Mouse (Mus musculus): ENCODE results near the gene Mcat.

Gene Mcat

DNA sequence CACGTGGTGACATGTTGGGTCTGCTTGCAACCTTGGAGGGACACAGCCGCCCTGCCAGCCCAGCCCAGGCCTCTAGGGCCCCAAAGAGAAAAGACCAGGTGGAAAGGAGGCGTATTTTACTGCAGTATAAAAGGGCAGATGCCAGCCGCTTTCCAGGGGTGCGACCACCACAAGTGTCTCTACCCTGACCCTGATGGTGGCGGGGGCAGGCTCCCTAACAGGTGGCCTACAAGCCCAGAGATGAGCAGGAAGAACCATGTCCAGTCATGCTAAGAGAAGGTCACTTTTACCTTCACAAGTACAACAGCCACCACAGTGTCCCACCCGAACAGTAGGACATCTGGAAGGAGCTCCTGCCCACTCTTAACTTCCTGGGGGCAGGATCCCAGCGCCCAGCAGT is 12.0 kb upstream of the Mcat start:
- DNase-seq (ENCODE audit: low spot score) = no peak

DNA sequence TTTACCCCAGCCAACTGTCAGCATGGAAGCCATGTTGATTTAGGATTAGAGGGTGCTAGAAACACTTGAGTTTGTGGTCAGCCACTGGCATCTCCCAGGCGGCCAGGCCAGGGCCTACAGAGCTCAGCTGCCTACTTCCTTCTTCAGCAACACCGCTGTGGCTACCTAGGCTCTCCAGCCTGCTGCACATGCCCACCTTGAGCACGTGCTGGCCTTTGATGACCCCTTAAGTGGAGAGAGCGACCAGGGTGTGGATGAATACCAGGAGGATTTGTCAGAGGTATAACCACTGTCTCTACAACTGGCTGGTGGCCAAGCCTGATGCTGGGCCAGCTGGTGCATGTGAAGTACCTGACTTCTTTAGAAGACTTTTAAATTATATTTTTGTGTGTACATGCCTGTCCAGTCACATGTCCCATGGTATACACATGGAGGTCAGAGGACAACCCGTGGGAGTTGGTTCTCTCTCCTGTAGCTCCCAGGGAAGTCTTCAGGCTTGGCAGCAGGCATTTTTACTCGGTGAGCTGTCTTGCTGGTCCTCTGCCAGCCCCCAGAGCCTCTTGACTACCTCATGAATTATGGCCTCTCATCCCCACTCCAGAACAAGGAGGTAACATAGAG is 11.3 kb upstream of the Mcat start:
- DNase-seq (ENCODE audit: low spot score) = peak; percentile 34

DNA sequence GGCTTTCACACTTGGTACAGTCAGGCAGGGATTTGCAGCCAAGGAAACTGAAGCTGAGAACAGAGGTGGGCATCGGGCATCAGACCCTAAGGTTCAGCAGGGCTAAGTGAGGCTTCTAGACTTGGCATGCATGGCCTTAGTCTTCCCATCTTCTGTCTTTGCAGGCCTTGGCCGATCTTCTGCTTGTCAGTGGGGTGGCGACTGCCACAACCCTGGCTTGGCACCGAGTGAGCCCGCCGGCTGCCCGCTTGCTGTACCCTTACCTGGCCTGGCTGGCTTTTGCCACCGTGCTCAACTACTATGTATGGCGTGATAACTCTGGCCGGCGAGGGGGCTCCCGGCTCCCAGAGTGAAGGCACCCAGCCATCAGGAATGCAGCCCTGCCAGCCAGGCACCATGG is 10.0 kb upstream of the Mcat start:
- DNase-seq (ENCODE audit: low spot score) = no peak

DNA sequence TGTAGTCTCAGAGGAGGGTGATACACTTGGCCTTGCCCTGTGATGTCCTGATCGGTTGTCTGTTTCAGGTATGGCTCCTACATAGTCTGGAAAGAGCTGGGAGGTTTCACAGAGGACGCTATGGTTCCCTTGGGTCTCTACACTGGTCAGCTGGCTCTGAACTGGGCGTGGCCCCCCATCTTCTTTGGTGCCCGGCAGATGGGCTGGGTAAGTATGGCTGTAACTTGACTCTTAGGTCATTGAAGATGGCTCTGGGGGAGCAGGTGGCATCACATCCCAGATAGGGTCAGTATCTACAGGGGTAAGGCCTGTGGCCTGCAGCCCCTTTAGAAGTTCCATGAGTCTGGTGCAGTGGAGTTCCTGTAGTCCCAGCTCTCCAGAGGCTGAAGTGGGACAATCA is 8.5 kb upstream of the Mcat start:
- no peak for DNase-seq (ENCODE audit: low spot score)

DNA sequence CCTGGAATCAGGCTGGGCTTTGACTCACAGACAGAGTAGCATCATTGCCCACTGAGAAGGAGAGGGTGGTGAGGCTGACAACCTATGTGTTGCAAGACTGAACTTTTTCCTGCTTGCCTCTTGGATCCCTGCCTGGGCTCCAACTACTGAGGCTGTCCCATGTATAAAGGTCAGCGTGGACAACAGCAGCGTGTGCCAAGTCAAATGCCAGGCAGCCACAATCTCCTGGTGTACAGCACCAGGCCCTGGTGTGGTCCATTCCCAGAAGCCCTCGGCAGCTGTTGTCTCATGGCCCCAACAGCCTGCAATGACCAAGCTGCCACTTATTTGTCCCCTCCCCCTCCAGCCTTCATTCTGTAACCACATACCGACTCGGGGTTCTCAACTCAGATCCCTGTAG is 8.0 kb upstream of the Mcat start:
- DNase-seq (ENCODE audit: low spot score) = no peak

DNA sequence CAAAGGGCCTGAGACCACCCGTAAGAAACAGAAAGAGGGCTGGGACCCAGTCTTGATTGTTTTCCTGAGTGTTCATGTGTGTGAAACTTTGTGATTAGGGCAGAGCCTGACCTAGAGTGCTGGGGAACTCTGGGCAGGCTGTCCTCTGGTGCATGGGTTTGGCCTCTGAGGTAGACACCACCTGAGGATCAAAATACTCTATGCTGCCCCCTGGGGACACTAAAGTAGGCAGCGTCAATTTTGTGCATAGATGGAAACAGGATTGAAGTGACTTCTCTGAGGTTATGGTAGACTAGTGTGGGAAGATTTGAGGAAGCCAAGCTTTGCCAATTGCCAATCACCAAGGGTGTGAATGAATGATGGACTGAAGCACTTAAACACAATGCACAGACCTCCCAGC is 7.1 kb upstream of the Mcat start:
- DNase-seq (ENCODE audit: low spot score) = no peak

DNA sequence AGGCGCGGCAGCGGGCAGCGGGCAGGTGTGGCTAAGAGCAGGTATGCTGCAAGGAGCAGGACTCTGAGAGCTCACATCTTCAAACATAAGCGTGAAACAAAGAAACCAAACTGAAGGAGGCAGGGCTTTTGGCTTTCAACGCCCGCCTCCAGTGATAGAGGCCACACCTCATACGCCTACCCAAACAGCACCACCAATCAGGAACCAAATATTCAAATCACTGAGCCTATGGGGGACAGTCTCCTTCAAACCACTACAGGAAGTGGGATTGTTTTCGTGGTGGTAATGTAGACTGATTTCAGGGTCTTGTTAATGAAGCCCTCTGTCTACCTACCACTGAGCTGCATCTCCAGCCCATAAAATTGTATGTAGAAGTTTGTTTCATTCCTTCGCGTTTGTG is 6.1 kb upstream of the Mcat start:
- no peak for DNase-seq (ENCODE audit: low spot score)

DNA sequence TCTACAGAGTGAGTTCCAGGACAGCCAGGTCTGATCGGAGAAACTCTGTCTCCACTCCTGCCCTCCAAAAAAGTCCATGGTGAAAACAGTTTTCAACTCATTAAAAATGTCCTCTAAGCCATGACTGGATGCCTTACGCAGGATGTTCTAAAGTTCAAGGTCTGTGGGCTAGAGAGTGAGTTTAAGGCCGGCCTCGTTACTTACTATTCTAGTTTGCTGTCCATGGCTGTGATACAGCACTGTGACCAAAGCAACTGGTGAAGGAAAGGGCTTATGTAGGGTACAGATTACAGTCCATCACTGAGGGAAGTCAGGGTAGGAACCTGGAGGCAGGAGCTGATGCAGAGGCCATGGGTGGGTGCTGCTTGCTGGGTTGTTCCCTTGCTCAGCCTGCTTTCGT is 5.0 kb upstream of the Mcat start:
- no peak for DNase-seq (ENCODE audit: low spot score)

DNA sequence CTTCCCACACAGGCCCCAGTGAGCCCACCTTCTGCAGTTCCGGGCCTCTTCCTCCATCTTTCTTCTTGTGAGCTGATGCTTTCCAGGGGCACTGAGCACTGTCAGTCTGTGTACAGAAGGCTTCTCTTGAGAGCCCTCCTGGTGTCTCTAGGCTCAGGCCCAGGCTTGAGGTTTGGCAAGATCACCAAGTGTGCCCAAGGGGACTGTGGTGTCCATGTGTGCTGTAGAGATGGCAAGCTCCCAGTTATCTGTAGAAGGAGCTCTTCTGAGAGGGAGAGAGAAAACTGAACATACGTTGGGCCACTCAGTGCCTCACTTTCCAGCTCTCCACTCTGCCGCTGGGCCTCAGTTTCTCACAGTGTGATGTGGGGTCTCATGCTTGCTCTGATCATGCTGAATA is 4.1 kb upstream of the Mcat start:
- DNase-seq (ENCODE audit: low spot score) = no peak

DNA sequence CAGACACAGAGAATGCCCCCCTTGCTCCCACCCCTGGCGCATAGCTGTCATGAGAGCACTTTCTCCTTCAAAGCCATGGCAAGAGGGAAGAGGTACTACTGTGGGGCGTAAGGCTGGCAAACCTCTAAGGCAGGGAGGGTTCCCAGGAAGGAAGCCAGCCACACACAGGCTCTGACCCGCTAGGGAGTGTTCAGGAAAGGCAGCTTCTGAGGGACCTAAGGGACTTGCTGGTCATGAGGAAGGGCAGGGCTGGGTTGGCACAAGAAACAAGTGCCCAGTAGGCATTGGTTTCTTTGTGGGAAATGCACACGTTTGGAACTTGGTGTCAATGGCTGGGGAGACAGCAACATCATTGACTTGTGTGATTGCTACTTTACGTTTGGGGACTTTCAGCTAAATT is 2.4 kb upstream of the Mcat start:
- no peak for DNase-seq (ENCODE audit: low spot score)

DNA sequence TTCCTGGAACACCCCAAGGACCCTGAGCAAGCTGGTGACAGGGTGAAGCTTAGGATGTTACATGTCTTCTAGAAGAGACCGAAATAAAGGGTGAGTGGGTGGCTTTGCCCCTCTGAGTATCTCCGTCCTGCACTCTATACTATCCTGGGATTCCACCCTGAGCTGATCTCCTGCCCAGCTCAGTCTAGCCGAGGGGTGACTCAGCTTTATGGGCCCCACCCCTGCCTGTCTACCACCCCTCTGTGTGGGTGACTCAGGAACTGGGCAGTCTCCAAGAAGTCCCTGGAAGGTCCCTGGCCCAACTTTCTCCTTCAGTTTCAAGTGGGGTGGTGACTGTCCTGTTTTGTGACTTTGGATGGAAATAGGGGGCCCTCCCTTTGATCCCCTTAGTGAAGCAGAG is 1.8 kb upstream of the Mcat start:
- DNase-seq (ENCODE audit: low spot score) = peak; percentile 39

DNA sequence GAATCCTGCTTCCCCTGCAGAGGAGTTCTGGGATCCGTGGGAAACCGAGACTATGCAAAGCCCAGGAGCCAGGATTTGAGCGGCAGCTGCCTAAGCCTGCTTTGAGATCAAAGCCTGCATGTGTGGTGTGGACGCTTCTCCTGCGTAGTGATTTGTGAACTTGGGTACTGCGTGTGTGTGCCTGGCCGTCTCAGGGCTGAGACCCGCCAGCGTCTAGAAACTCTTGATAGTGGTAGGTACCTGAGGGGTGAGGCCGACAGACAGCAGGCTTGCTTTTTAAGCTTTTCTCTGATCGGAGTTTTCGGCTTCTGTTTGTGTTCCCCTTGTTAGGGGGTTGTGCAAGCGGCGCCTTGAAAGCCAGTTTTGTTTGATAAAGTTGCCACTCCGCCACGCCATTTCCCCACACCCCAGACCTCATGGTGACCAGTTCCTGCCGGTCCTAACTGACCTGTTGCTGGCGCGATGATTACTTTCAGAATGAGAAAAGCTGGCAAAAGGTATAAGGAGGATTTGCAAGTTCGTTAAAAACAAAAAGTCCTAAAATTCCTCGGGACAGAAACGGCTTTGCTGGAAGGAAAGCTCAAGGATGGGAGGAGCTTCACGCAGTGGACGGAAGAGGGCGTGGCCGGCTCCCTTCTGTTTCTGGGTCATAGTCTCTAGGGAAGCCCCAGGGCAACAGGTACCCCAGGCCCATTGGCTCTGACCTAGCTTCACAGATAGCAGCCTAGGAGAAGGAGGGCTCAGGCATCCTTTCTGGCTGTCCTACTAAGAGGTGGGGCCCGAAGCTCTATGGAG is 467 bp upstream of the Mcat start:
- no peak for DNase-seq (ENCODE audit: low spot score)

DNA sequence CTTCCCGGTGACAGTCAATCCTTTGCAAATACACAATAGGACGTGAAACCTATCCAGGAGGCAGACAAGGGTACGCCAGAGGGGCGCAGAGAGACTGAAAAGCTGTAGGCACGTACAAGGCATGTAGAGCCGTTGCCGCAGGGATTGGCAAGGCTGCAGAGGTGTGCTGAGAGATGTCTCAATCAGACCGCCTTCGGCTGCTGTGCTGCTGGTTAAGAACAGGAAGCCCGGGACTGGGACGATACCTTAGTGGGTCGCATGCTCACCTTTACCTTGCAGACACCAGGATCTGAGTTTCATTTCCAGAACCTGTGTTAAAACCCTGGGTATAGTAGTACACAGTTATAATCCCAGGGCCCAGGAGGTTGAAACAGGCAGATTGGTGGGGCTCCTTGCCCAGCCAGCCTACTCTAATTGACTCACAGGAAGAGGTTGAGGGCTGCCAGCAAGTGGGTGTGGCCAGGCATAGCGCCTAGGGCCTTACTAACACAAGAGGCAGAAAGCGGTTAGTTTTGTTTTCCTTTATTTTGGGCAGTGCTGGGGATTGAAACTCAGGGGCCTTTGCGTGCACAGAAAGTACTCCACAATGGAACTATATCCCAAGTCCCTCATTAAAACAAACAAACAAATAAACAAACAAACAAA is 839 bp downstream of the Mcat start:
- DNase-seq (ENCODE audit: low spot score) = peak; percentile 77

DNA sequence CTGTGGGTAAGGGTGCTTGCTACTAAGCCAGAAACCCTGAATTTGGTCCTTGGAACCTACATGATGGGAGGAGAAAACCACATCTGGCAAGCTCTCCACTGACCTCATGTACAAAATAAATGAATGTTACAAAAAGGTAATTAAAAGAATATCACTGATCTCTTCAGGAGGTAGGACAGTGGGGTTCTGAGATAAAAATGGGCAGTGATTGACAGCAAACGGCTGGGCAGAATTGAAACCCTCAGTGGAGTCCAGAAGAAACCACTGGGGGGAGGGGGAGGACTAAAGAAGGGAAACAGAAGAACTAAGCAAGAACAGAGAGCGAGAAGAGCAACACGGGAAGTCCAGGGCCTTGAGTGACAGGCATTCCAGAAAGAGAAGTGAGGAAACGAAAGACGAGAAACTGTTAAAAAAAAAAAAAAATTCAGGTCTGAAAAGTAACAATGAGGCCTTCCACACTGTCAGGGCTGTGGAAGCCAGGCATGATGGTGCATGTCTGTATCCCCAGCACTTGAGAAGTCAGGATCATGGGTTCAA is 2.6 kb downstream of the Mcat start:
- no peak for DNase-seq (ENCODE audit: low spot score)

DNA sequence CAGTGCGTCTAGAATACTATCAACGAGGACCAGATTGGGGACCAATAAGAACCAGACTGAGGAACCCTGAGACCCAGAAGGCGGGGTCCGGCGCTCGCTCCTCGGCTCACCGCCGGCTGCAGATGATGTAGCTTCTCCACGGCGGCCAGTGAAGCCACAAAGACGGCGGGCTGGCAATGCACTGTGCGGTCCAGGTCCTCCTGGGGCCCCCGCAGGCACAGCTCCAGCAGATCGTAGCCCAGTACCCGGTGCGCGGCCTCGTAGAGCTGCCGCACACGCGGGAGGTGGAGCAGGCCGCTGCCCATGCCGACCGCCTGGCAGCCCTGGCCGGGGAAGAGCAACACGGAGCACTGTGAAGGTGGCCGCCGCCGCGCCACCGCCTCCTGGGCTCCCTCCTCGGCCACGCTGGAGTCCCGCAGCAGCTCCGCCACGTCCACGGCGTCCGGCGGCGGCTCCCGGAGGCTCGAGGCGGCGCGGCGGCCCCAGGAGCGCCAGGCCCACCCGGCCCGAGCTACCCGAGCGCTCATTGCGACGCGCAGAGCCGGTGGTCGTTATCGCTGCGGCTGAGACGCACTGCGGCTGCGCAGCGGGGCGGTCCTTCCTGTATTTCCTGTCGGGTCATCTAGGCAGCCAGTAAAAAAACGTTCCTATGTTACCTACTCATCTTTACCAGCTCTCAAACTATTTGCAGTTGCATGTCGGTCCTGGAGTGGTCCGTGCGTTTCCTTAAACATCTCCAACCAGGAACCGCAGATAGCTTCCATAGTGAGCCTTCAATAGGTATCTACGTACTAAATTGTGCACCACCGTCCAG is 8.2 kb downstream of the Mcat start:
- peak; percentile 76 for DNase-seq (ENCODE audit: low spot score)

DNA sequence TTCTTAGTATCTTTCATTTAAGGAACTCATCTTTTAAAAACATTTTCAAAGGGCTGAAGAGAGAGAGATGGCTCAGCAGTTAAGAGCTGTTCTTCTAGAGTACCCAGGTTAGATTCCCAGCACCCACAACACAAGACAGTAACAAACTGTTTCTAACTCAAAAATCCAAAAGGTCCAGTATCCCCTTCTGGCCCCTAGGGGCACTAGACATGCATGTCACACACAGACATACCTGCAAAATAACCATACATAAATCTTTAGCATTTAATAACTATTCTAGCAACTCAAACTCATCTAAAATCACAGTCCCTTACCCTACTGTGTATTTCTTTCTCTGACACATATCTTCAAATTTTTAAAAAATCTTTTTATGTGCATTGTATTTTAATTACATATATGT is 9.8 kb downstream of the Mcat start:
- no peak for DNase-seq (ENCODE audit: low spot score)

DNA sequence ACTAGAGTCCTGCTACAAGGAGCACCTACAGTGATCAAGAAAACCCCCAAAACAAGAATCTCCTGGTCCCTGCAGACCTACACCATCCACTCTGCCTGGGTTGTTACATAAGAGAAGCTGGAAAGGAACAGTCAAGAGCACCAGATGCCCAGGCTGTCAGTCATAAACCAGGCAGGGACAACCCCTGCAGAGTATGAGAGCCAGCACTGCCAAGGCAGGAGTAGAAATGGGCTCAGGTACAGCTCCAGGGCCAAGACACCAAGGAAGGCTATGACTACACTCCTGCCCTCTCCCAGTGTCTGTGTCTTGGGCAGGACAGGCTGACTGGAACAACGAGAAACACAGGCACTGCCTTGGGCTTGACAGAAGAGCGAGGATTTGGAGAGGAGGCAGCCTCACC is 13.4 kb downstream of the Mcat start:
- DNase-seq (ENCODE audit: low spot score) = no peak

DNA sequence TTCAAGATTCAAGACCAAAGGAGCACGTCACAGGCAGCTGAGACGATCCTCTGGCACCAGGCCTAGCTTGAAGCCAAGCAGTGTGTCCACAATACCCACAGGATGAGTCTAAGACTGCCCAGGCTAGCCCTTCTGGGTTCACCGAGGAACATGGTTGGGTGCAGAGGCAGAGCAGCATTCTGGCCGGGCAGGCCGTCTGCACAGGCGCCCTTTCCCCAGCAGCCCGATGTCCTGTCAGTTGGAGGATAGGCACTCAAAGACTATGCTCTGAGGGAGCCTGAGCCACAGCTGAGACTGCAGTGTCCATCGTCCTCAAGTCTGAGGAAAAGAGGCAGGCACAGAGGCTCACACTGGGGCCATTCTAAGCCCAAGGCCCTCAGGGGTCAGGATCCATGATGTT is 16.4 kb downstream of the Mcat start:
- DNase-seq (ENCODE audit: low spot score) = no peak

DNA sequence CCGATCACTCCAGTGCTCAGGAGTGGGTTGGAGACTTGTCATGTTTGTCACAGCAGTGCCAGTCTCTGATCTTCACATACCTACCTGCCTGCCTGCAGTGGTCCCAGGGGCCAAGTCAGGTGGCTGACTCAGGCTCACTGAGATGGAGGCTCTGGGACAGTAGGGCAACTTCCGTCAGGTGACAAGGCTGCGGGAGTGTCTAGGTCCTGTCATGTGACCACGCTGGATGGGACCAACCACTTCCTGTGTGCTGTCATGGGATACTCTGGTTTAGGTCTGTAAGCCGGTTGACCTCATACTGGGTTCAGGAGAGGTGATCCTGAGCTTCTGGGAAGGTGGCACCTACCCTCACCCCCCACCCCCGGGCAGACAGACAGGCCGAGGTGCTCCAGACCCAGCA is 17.6 kb downstream of the Mcat start:
- DNase-seq (ENCODE audit: low spot score) = no peak

DNA sequence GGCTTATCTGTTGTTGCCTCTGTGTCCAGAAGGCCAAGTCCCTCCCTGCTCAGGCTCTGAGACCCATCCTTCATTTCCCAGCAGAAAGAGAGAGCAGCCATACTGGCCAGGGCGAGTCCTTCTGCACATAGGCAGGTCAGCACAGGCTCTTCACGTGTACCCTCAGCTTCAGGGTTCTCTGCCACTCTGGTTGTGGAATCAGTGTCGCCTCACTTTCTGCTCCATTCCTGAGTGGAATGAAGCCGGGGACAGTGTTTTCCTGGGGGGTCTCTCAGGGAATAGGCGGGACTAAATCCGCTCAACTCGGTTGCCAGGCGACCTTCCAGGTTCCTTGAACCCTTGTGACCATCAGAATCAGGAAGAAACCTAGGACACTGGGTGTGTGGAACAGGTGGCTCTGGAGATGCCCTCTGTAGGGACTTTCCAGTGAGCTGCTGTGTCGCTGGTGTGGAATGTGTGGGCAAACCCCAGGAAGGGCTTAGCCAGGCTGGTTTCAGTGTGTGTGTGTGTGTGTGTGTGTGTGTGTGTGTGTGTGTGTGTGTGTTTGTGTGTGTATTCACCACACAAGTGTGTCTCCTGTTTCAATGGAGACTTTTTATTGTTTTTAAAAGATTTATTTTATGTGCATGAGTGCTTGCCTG is 21.8 kb downstream of the Mcat start:
- no peak for DNase-seq (ENCODE audit: low spot score)

DNA sequence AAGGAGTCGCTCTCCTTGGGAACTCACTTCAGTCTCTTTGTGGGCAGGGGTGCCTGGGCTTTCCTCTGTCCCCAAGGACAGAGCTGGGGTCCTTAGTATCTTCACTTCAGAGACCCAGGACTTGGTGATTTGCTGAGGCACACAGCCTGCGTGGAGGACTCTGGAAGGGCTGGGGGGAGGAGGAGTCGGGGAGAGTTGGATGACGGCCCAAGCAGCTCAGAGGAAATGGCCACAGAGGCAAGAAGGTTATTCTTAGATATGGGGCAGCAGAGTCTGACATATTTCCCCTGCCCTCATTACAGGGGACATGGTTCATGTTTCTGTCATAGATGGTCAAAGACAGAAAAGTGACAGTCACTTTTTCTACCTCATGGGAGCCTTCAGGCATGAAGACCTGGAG is 23.7 kb downstream of the Mcat start:
- DNase-seq (ENCODE audit: low spot score) = no peak

DNA sequence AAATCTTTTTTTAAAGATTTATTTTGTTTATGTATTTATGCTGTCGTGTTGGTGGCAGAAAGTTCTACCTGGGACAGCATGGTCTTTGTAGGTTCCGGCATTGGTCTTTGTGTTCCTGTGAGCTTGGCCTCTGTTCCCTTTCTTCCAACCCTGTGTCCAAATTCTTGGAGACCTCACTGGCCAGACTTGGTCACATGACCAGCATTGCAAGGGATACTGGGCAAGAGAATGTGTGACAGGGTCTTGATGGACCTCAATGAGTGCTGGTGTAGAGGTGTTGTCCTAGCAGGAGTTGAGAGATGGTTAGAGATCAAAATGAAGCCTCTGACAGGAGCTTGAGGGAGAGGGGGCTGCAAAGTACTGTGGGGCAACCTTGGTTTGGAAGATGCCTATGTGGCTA is 24.7 kb downstream of the Mcat start:
- DNase-seq (ENCODE audit: low spot score) = no peak

All from ovary, adult 18-20 months (tissue).